Mouse (Mus musculus) neutrophil, adult 5-6 weeks (primary cell): Measurements from ENCODE around the gene Vmn1r202. TPM values are rescaled to one million over a fixed set of nuclear protein-coding genes. Genes with fewer than 3 reads are reported as not detected.
"Not testable (repeated sequence)": the region's sequence is repeated elsewhere in the genome, so short reads cannot be mapped to it uniquely, and the experiment has no call there.

Experiments
- ATAC-seq: fragments of 151-379, 151-347 bp; 2 replicates; pipeline ENCODE4 v1.8.0; 2017; ENCODE audit warnings: mild to moderate bottlenecking, moderate TSS enrichment; ENCODE audit not compliant: insufficient number of reproducible peaks, poor library complexity, low FRiP score, severe bottlenecking; ENCODE audit errors: extremely low read depth
- total RNA-seq: library from RNA; stranded (forward); fragments of 200-1000 nt; gene quantifications from 2 replicates; pipeline ENCODE4 v1.2.3, GENCODE M21; 2017

The Vmn1r202 gene
- not detected in 2 replicates for total RNA-seq

- ATAC-seq: no peak
Measured at GRCm38 (mm10) chr13:22505281-22505680, at the start of gene Vmn1r202. TSS of gene Vmn1r202 (minus strand) at chr13:22505381.

DNA sequence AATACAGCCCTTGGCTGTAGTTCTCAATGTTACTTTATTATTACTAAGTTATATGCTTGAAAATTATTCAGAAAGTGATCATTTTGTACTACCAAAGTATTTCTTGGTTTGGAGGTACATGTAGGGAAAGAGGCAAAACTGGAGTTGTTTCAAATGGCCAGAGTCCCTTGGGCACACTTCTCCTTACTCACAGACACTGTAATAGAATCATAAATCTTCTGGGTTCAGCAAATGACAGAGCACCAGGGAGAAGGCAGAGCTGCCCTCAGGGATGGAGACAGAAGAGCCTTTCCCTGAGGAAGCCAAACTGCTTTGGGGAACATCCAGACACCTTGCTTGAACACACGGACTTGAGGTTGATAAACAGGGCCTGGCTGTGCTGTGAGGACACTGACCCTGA, 47.7 kb upstream of the Vmn1r202 start, which contains the start of gene Vmn1r204:
Gene Vmn1r204, plus strand, starts transcription at position 301 of the 400 bp plus-strand sequence.
- not testable (repeated sequence) for ATAC-seq

- no peak for ATAC-seq
Measured at GRCm38 (mm10) chr13:22517814-22518213, 12.6 kb upstream of the Vmn1r202 start, which contains the start of gene Vmn1r203. TSS of gene Vmn1r203 (plus strand) at chr13:22518114.

DNA sequence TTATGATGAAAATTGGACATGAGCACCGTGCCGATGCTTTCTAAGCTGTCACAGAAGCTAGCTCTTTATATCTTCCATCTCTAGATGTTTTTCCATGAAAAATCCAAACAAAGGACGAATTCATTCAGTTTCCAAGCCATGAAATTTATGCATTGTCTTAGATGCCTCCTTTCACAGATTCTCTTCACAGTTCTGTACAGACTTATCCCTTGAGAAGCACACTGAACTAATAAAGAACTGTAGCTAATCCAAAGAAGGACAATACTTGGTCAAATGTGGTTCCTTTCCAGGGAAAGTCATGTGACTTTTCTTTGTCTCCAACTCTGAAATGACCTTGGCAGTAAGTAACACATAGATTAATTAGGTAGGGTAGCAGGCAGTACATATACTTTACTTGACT, 2.8 kb downstream of the Vmn1r202 start:
- ATAC-seq: no peak

DNA sequence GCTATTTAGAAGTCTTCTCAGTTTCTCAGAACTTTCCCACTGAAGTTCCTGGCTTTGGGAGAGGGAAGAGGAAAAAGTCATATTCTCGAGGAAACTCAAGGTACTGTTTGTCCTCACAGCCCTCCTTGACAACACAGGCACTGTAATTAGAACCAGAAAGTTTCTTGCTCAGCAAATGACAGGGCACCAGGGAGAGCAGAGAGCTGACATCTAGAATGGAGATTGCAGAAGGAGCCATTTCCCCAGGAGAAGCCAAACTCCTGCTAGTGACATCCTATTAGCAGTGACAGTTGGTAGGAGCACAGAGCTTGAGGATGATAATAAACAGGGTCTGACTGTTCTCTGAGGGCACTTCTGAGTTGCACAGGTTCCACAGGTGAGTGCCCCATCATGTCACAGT, 33.6 kb downstream of the Vmn1r202 start, which contains the start of gene Vmn1r201:
Gene Vmn1r201, plus strand, starts transcription at position 301 of the 400 bp plus-strand sequence.
- no peak for ATAC-seq

- ATAC-seq: no peak
Measured at GRCm38 (mm10) chr13:22455145-22455544, 50.0 kb downstream of the Vmn1r202 start.

Other genes starting within 250 kb of the Vmn1r202 start
- not detected in 2 replicates for gene Vmn1r195, start 234.9 kb downstream of the Vmn1r202 start, total RNA-seq
- gene Vmn1r196, start 215.5 kb downstream of the Vmn1r202 start, total RNA-seq: not detected in 2 replicates
- not detected in 2 replicates for gene Vmn1r197, start 180.8 kb downstream of the Vmn1r202 start, total RNA-seq
- 0.12 TPM in 2 replicates for gene Vmn1r198, start 155.0 kb downstream of the Vmn1r202 start, total RNA-seq
- not detected in 2 replicates for gene Vmn1r199, start 125.6 kb downstream of the Vmn1r202 start, total RNA-seq
- gene Vmn1r200, start 115.0 kb downstream of the Vmn1r202 start, total RNA-seq: not detected in 2 replicates
- gene Vmn1r201, start 33.5 kb downstream of the Vmn1r202 start, total RNA-seq: not detected in 2 replicates
- 0.25 TPM in 1 of 2 replicates, not detected in the other for gene Vmn1r203, start 12.7 kb upstream of the Vmn1r202 start, total RNA-seq
- gene Vmn1r204, start 47.8 kb upstream of the Vmn1r202 start, total RNA-seq: not detected in 2 replicates
- not detected in 2 replicates for gene Vmn1r205, start 87.6 kb upstream of the Vmn1r202 start, total RNA-seq
- gene Vmn1r206, start 118.9 kb upstream of the Vmn1r202 start, total RNA-seq: not detected in 2 replicates
- gene Vmn1r207-ps, start 224.2 kb upstream of the Vmn1r202 start, total RNA-seq: 0.12 TPM in 1 of 2 replicates, not detected in the other